Mouse (Mus musculus) midbrain, embryonic 13.5 days (tissue): ENCODE results near the gene Osbpl6. TPM values are rescaled to one million over a fixed set of nuclear protein-coding genes. Genes with fewer than 3 reads are reported as not detected.

Experiments
- ATAC-seq: fragments of 200-750 bp; cut with Nextera tagmentation; 2 replicates; pipeline ENCODE4 v1.8.0; 2017; ENCODE audit warnings: mild to moderate bottlenecking, moderate TSS enrichment, moderate library complexity
- H3K27ac ChIP-seq: fragments of 300-500 bp; sonication (generic); 2 replicates; pipeline ENCODE4 v1.5.1; 2015; ENCODE audit warnings: inconsistent platforms, mild to moderate bottlenecking, moderate library complexity
- H3K27me3 ChIP-seq: fragments of 300-500 bp; sonication (generic); 2 replicates; pipeline ENCODE4 v1.6.1; 2015; ENCODE audit warnings: mild to moderate bottlenecking, inconsistent platforms
- H3K36me3 ChIP-seq: fragments of 300-500 bp; sonication (generic); 2 replicates; pipeline ENCODE4 v1.6.1; 2015; ENCODE audit warnings: mild to moderate bottlenecking, inconsistent platforms
- H3K4me1 ChIP-seq: fragments of 300-500 bp; sonication (generic); replicated peaks from 2 replicates; pipeline ENCODE4 v1.6.1; 2015; ENCODE audit warnings: inconsistent platforms
- H3K4me2 ChIP-seq: fragments of 300-500 bp; sonication (generic); replicated peaks from 2 replicates; pipeline ENCODE4 v1.6.1; 2015; ENCODE audit warnings: moderate library complexity, mild to moderate bottlenecking, inconsistent platforms
- H3K4me3 ChIP-seq: fragments of 300-500 bp; sonication (generic); replicated peaks from 2 replicates; pipeline ENCODE4 v1.5.1; 2015; ENCODE audit warnings: mild to moderate bottlenecking, inconsistent platforms
- H3K9ac ChIP-seq: fragments of 300-500 bp; sonication (generic); replicated peaks from 2 replicates; pipeline ENCODE4 v1.6.1; 2015; ENCODE audit warnings: mild to moderate bottlenecking, inconsistent platforms
- H3K9me3 ChIP-seq: fragments of 300-500 bp; sonication (generic); 2 replicates; pipeline ENCODE4 v1.6.1; 2016; ENCODE audit warnings: mild to moderate bottlenecking, inconsistent platforms
- WGBS: fragments of 180-500 bp; shearing (Covaris S2); methylation state at CpG from one replicate; pipeline ENCODE4 v1.1.7; 2015; 5-methylcytosine and 5-hydroxymethylcytosine counted together
- polyA plus RNA-seq: library from polyadenylated mRNA; unstranded; fragments of >200 nt; fragmentation: Nextera tagmentation; extraction: Ambion mirVana; gene quantifications from 2 replicates; pipeline ENCODE4 v1.2.1, GENCODE M21; 2015

Gene Osbpl6
- polyA plus RNA-seq, 1 experiment from 2014 or later: 19.9 TPM

- no peak overlapping the region for H3K4me2 ChIP-seq
- H3K9me3 ChIP-seq: no peaks in the 10 kb centered on the region
- H3K27ac ChIP-seq: no peak overlapping the region
- H3K9ac ChIP-seq: no peak overlapping the region
- 0 out of 2 replicates have a peak, but pooled peaks cover 4% of the 10 kb centered on the region for H3K4me1 ChIP-seq
- H3K4me3 ChIP-seq: no peak overlapping the region
- H3K27me3 ChIP-seq: peaks cover 14% of the 10 kb centered on the region
- H3K36me3 ChIP-seq: no peaks in the 10 kb centered on the region
- WGBS: 79% methylated on average over 5 of the region's 5 CpGs
- ATAC-seq: no peak
These were observed 23.5 kb downstream of the Osbpl6 start for GRCm38 (mm10) chr2:76429855-76430254.

GRCm38 (mm10) chr2:76430539-76430938 is 24.2 kb downstream of the Osbpl6 start:
- Histone ChIP-seq H3K9ac (no peak overlapping the region), H3K4me3 (no peak overlapping the region)

GRCm38 (mm10) chr2:76434224-76434623 is 27.9 kb downstream of the Osbpl6 start:
- H3K9ac ChIP-seq: no peak overlapping the region
- no peaks in the 10 kb centered on the region for H3K9me3 ChIP-seq
- no peak for ATAC-seq
- no peaks in the 10 kb centered on the region for H3K36me3 ChIP-seq
- H3K4me2 ChIP-seq: no peak overlapping the region
- H3K4me3 ChIP-seq: no peak overlapping the region
- H3K4me1 ChIP-seq: peaks cover 13% of the 10 kb centered on the region
- 87% methylated on average over 7 of the region's 7 CpGs for WGBS
- no peak overlapping the region for H3K27ac ChIP-seq
- H3K27me3 ChIP-seq: no peaks in the 10 kb centered on the region

More at GRCm38 (mm10) chr2:76430539-76430938, 24.2 kb downstream of the Osbpl6 start:
- Histone ChIP-seq H3K27ac (no peak overlapping the region), H3K36me3 (no peaks in the 10 kb centered on the region), H3K4me1 (0 out of 2 replicates have a peak, but pooled peaks cover 4% of the 10 kb centered on the region), H3K9me3 (no peaks in the 10 kb centered on the region), H3K4me2 (no peak overlapping the region), H3K27me3 (peaks cover 14% of the 10 kb centered on the region)
- WGBS: 89% methylated on average over 3 of the region's 3 CpGs
- ATAC-seq: no peak

- H3K4me3 ChIP-seq: no peak overlapping the region
- no peak overlapping the region for H3K9ac ChIP-seq
- no peaks in the 10 kb centered on the region for H3K27me3 ChIP-seq
- WGBS: 91% methylated on average over 7 of the region's 7 CpGs
- ATAC-seq: no peak
- H3K4me1 ChIP-seq: peaks cover 25% of the 10 kb centered on the region
- no peak overlapping the region for H3K4me2 ChIP-seq
- H3K9me3 ChIP-seq: no peaks in the 10 kb centered on the region
- no peak overlapping the region for H3K27ac ChIP-seq
- H3K36me3 ChIP-seq: no peaks in the 10 kb centered on the region
These were observed 29.4 kb downstream of the Osbpl6 start for GRCm38 (mm10) chr2:76435667-76436239.

GRCm38 (mm10) chr2:76437372-76437771 is 31.1 kb downstream of the Osbpl6 start:
- WGBS: 84% methylated on average over 2 of the region's 2 CpGs
- Histone ChIP-seq H3K27me3 (no peaks in the 10 kb centered on the region), H3K4me2 (no peak overlapping the region), H3K27ac (no peak overlapping the region), H3K4me3 (no peak overlapping the region), H3K4me1 (peaks cover 36% of the 10 kb centered on the region), H3K9me3 (no peaks in the 10 kb centered on the region), H3K36me3 (no peaks in the 10 kb centered on the region), H3K9ac (no peak overlapping the region)
- ATAC-seq: no peak

GRCm38 (mm10) chr2:76439540-76439939 is 33.2 kb downstream of the Osbpl6 start:
- H3K4me3 ChIP-seq: no peak overlapping the region
- peaks cover 39% of the 10 kb centered on the region for H3K4me1 ChIP-seq
- H3K9ac ChIP-seq: no peak overlapping the region
- peak; percentile 16; the same call in 1 of the 2 replicates for ATAC-seq
- H3K27ac ChIP-seq: peak overlapping the region; percentile 41; the same call in 1 of the 2 replicates
- H3K27me3 ChIP-seq: no peaks in the 10 kb centered on the region
- H3K4me2 ChIP-seq: no peak overlapping the region
- no peaks in the 10 kb centered on the region for H3K36me3 ChIP-seq
- H3K9me3 ChIP-seq: no peaks in the 10 kb centered on the region
- WGBS: 48% methylated on average over 2 of the region's 2 CpGs

- H3K4me1 ChIP-seq: peaks cover 39% of the 10 kb centered on the region
- H3K9me3 ChIP-seq: no peaks in the 10 kb centered on the region
- H3K27me3 ChIP-seq: no peaks in the 10 kb centered on the region
- H3K4me2 ChIP-seq: no peak overlapping the region
- no peak overlapping the region for H3K4me3 ChIP-seq
- no peak overlapping the region for H3K9ac ChIP-seq
- WGBS: 28% methylated on average over 3 of the region's 3 CpGs
- H3K27ac ChIP-seq: peak overlapping the region; percentile 65
- ATAC-seq: peak; percentile 66
- no peaks in the 10 kb centered on the region for H3K36me3 ChIP-seq
These were observed 35.8 kb downstream of the Osbpl6 start for GRCm38 (mm10) chr2:76442086-76442485.

GRCm38 (mm10) chr2:76449836-76450355 is 43.6 kb downstream of the Osbpl6 start:
- Histone ChIP-seq H3K27ac (no peak overlapping the region), H3K9ac (no peak overlapping the region), H3K4me1 (no peaks in the 10 kb centered on the region), H3K4me2 (no peak overlapping the region), H3K36me3 (no peaks in the 10 kb centered on the region), H3K9me3 (no peaks in the 10 kb centered on the region), H3K27me3 (no peaks in the 10 kb centered on the region), H3K4me3 (no peak overlapping the region)
- WGBS: 86% methylated on average over 6 of the region's 6 CpGs
- ATAC-seq: no peak

- H3K9me3 ChIP-seq: no peaks in the 10 kb centered on the region
- H3K4me3 ChIP-seq: no peak overlapping the region
- WGBS: 94% methylated on average over 5 of the region's 5 CpGs
- H3K4me1 ChIP-seq: no peaks in the 10 kb centered on the region
- H3K4me2 ChIP-seq: no peak overlapping the region
- no peak overlapping the region for H3K9ac ChIP-seq
- no peak overlapping the region for H3K27ac ChIP-seq
- H3K27me3 ChIP-seq: no peaks in the 10 kb centered on the region
- ATAC-seq: no peak
- no peaks in the 10 kb centered on the region for H3K36me3 ChIP-seq
These were observed 60.4 kb downstream of the Osbpl6 start for GRCm38 (mm10) chr2:76466723-76467122.

GRCm38 (mm10) chr2:76468204-76468603 is 61.9 kb downstream of the Osbpl6 start:
- Histone ChIP-seq H3K4me3 (no peak overlapping the region), H3K9ac (no peak overlapping the region), H3K27ac (no peak overlapping the region), H3K9me3 (no peaks in the 10 kb centered on the region), H3K4me2 (no peak overlapping the region), H3K27me3 (no peaks in the 10 kb centered on the region), H3K4me1 (no peaks in the 10 kb centered on the region), H3K36me3 (no peaks in the 10 kb centered on the region)
- no peak for ATAC-seq
- WGBS: 74% methylated on average over 8 of the region's 8 CpGs

GRCm38 (mm10) chr2:76469091-76469750 is 62.9 kb downstream of the Osbpl6 start:
- no peak overlapping the region for H3K4me2 ChIP-seq
- no peaks in the 10 kb centered on the region for H3K4me1 ChIP-seq
- H3K36me3 ChIP-seq: no peaks in the 10 kb centered on the region
- WGBS: 91% methylated on average over 6 of the region's 6 CpGs
- no peaks in the 10 kb centered on the region for H3K27me3 ChIP-seq
- H3K9ac ChIP-seq: no peak overlapping the region
- no peaks in the 10 kb centered on the region for H3K9me3 ChIP-seq
- H3K4me3 ChIP-seq: no peak overlapping the region
- ATAC-seq: no peak
- no peak overlapping the region for H3K27ac ChIP-seq

- Histone ChIP-seq H3K27me3 (no peaks in the 10 kb centered on the region), H3K27ac (no peak overlapping the region), H3K4me2 (no peak overlapping the region), H3K9ac (no peak overlapping the region), H3K9me3 (no peaks in the 10 kb centered on the region), H3K4me1 (no peaks in the 10 kb centered on the region), H3K4me3 (no peak overlapping the region), H3K36me3 (no peaks in the 10 kb centered on the region)
- 66% methylated on average over 8 of the region's 8 CpGs for WGBS
- no peak for ATAC-seq
These were observed 63.4 kb downstream of the Osbpl6 start for GRCm38 (mm10) chr2:76469751-76470099.
